9 mouse cellular contexts compared by ENCODE assay signal in genomic region chr10:117953026-117953711, GRCm38 (mm10).
DNase-seq lines count a peak whose midpoint lies in the region; ATAC-seq and TF ChIP-seq lines count a peak whose summit lies in the region.
"Had no signal": no experiment of that assay in that cellular context is flagged by ENCODE, and none has a peak within 500 bp of the region (broad histone marks: within the 10 kb centered on the region; RNA-seq: fewer than 3 reads in every experiment).

No protein-coding gene starts in this region.

- no peaks in the 10 kb centered on the region for H3K9me3 ChIP-seq in ES-E14 (ENCODE audit: control insufficient read depth, insufficient read depth, low read depth, low read length)
- no peaks in the 10 kb centered on the region for H3K9me3 ChIP-seq in midbrain, embryonic 13.5 days
- H3K9me3 ChIP-seq in heart, embryonic 11.5 days (replicated peaks; ENCODE audit: control insufficient read depth, low read length) = no peaks in the 10 kb centered on the region
- H3K9me3 ChIP-seq: heart, embryonic 15.5 days had no signal

- no peak overlapping the region for H3K4me2 ChIP-seq in midbrain, embryonic 13.5 days (replicated peaks)
- no peak overlapping the region for H3K4me2 ChIP-seq in heart, embryonic 11.5 days
- H3K4me2 ChIP-seq: heart, embryonic 15.5 days had no signal

- peak; percentile 73 to 78 for DNase-seq in B cell, adult 2 months
- DNase-seq in ES-E14 (ENCODE audit: low read depth, low spot score) = peak; percentile 78
- peak; percentile 50 for DNase-seq in spleen, adult 12 weeks (ENCODE audit: low spot score)
- DNase-seq in cerebellum, adult 11-12 months = no peak
- no peak for DNase-seq in left cerebral cortex, postnatal 36 days (ENCODE audit: low spot score in 2 of 2)

- no peaks in the 10 kb centered on the region for H3K36me3 ChIP-seq in ES-E14 (ENCODE audit: control insufficient read depth, insufficient read depth, low read length, poor library complexity, severe bottlenecking)
- H3K36me3 ChIP-seq in midbrain, embryonic 13.5 days = no peaks in the 10 kb centered on the region
- no peaks in the 10 kb centered on the region for H3K36me3 ChIP-seq in heart, embryonic 11.5 days (ENCODE audit: control insufficient read depth, insufficient read depth, low read length)
- H3K36me3 ChIP-seq: heart, embryonic 15.5 days had no signal

- H3K4me1 ChIP-seq in ES-E14 (ENCODE audit: control insufficient read depth in 2 of 2, insufficient read depth in 2 of 2, low read length in 2 of 2, poor library complexity in 1 of 2) = peaks cover 15 to 25% of the 10 kb centered on the region in 2 experiments
- no peaks in the 10 kb centered on the region for H3K4me1 ChIP-seq in midbrain, embryonic 13.5 days (replicated peaks)
- H3K4me1 ChIP-seq in heart, embryonic 11.5 days (ENCODE audit: control insufficient read depth, insufficient read depth, low read length) = no peaks in the 10 kb centered on the region
- H3K4me1 ChIP-seq: heart, embryonic 15.5 days had no signal

- in situ Hi-C loops in ES-E14 (cut with MboI; ENCODE audit: low sequenced_read_pairs in 2 of 2, unreplicated experiment in 2 of 2) = no loop called here

- H3K4me3 ChIP-seq in ES-E14 (ENCODE audit: insufficient read depth in 1 of 2, low read depth in 1 of 2, low read length in 2 of 2, poor library complexity in 1 of 2, severe bottlenecking in 1 of 2) = peak overlapping the region; percentile 18 to 31
- H3K4me3 ChIP-seq in midbrain, embryonic 13.5 days (replicated peaks) = no peak overlapping the region
- H3K4me3 ChIP-seq in heart, embryonic 11.5 days (ENCODE audit: low read depth, low read length) = no peak overlapping the region
- H3K4me3 ChIP-seq: heart, embryonic 15.5 days had no signal

- H3K27ac ChIP-seq in ES-E14 (ENCODE audit: insufficient read depth, low read depth, low read length, poor library complexity, severe bottlenecking) = peak overlapping the region; percentile 98
- no peak overlapping the region for H3K27ac ChIP-seq in midbrain, embryonic 13.5 days
- no peak overlapping the region for H3K27ac ChIP-seq in heart, embryonic 11.5 days (ENCODE audit: low read depth, low read length)
- H3K27ac ChIP-seq: heart, embryonic 15.5 days had no signal

- H3K9ac ChIP-seq in ES-E14 (ENCODE audit: insufficient read depth, low read depth, low read length, poor library complexity, severe bottlenecking) = peak overlapping the region; percentile 57
- no peak overlapping the region for H3K9ac ChIP-seq in midbrain, embryonic 13.5 days (replicated peaks)
- H3K9ac ChIP-seq in heart, embryonic 11.5 days (ENCODE audit: low read depth, low read length) = no peak overlapping the region
- H3K9ac ChIP-seq: heart, embryonic 15.5 days had no signal

- 26% methylated on average over 12 of the region's 12 CpGs for WGBS in midbrain, embryonic 13.5 days
- WGBS in heart, embryonic 11.5 days (ENCODE audit: insufficient replicate concordance) = 29% methylated on average over 12 of the region's 12 CpGs

- no peaks in the 10 kb centered on the region for H3K27me3 ChIP-seq in midbrain, embryonic 13.5 days
- H3K27me3 ChIP-seq in heart, embryonic 11.5 days (ENCODE audit: control insufficient read depth, insufficient read depth, low read length) = no peaks in the 10 kb centered on the region
- H3K27me3 ChIP-seq: heart, embryonic 15.5 days had no signal

- intact Hi-C loops in left cerebral cortex, postnatal 36 days (cut with DNase I) = no loop called here

- peak; percentile 53 for ATAC-seq in inflammation-experienced regulatory T-cells, adult 6 months
- ATAC-seq in midbrain, embryonic 13.5 days = no peak
- ATAC-seq in heart, embryonic 11.5 days (replicated peaks; ENCODE audit: insufficient number of reproducible peaks, low FRiP score, low TSS enrichment) = no peak

TF ChIP-seq in ES-E14, 5 proteins besides CTCF, POLR2A, EP300 and RAD21:
- 0 out of 2 replicates have a peak, but pooled peaks have one; percentile 14 for TF ChIP-seq CHD2 (IDR thresholded peaks at IDR 0.05; ENCODE audit: low read depth, low read length)
- TF ChIP-seq ZNF384 (IDR thresholded peaks at IDR 0.05; ENCODE audit: low read depth, low read length) = 0 out of 2 replicates have a peak, but pooled peaks have one; percentile 3
- TF ChIP-seq HCFC1 (IDR thresholded peaks at IDR 0.05; ENCODE audit: borderline replicate concordance, insufficient read depth, low read length) = no peak
- TF ChIP-seq MAFK (IDR thresholded peaks at IDR 0.05; ENCODE audit: insufficient read depth, low read depth, low read length) = no peak

Comparison
In these comparisons a context has a peak if more than half of its experiments do, and no peak if none do; other contexts are left out.
1. DNase-seq: peak in B cell, adult 2 months (2 of 2), ES-E14 (single experiment) and spleen, adult 12 weeks (single experiment); none in cerebellum, adult 11-12 months (single experiment) and left cerebral cortex, postnatal 36 days (0 of 2).
2. H3K4me3 ChIP-seq: peak in ES-E14 (2 of 2); none in midbrain, embryonic 13.5 days (single experiment) and heart, embryonic 11.5 days (single experiment).